Mouse (Mus musculus): Measurements from ENCODE around the gene Snx12. TPM values are rescaled to one million over a fixed set of nuclear protein-coding genes. Genes with fewer than 3 reads are reported as not detected.

Snx12 gene
- polyA plus RNA-seq, 1 experiment, result 15.7 TPM

DNA sequence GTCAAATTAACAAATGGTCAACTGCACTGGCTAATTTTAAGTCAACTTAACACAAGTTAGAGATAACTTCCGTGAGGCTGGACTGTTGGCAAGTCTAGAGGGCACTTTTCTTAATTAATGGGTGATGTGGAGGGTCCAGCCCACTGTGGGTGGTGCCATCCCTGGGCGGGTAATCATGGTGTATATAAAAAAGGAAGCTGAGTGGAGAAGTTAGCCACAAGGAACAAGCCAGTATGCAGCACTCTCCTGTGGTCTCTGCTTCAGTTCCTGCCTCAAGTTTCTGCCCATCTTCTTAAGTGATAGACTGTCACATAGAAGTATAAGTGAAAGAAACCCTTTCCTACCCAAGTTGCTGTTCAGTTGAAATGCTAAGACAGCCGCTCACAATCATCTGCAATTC, 33.1 kb downstream of the Snx12 start:
- TF ChIP-seq CTCF (IDR thresholded peaks at IDR 0.05; ENCODE audit: borderline replicate concordance, control insufficient read depth, extremely low read depth, insufficient read depth, low read length, poor library complexity) (no peak), POLR2A (IDR thresholded peaks at IDR 0.05; ENCODE audit: control insufficient read depth, extremely low read depth, insufficient read depth, low read length, poor library complexity) (no peak)
- H3K36me3 ChIP-seq (ENCODE audit: control insufficient read depth, insufficient read depth, low read length), result no peaks in the 10 kb centered on the region
- no peaks in the 10 kb centered on the region for H3K27me3 ChIP-seq (ENCODE audit: control insufficient read depth, insufficient read depth, low read length)
- DNase-seq, result no peak
- WGBS, result 72% methylated on average over 3 of the region's 3 CpGs
- no peaks in the 10 kb centered on the region for H3K4me1 ChIP-seq (replicated peaks; ENCODE audit: control insufficient read depth, insufficient read depth, low read length)
- H3K4me3 ChIP-seq (ENCODE audit: control insufficient read depth, insufficient read depth, low read length), result no peak overlapping the region
- no peak overlapping the region for H3K27ac ChIP-seq (ENCODE audit: control insufficient read depth, insufficient read depth, low read length)

DNA sequence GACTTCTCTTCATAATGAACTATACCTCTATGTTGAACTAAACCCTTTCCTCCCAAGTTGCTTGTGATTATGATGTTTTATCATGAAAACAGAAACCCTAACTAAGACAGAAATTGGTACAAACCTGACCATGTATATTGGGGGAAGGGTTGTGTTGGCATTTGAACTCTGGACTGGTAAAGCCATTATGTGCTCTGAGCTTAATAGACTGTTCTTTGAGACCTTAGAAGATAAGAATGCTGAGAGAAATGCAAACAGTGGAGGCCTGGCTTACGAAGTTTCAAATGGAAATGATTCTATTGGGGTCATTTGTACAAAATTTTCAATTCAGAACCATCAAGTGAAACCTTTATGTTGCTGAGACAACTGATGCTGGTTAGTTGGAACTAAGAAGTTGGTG, 34.7 kb downstream of the Snx12 start:
- no peaks in the 10 kb centered on the region for H3K36me3 ChIP-seq (ENCODE audit: control insufficient read depth, insufficient read depth, low read length)
- no peaks in the 10 kb centered on the region for H3K27me3 ChIP-seq (ENCODE audit: control insufficient read depth, insufficient read depth, low read length)
- DNase-seq, result no peak
- WGBS, result 97% methylated on average over 1 of the region's 1 CpGs
- TF ChIP-seq CTCF (IDR thresholded peaks at IDR 0.05; ENCODE audit: borderline replicate concordance, control insufficient read depth, extremely low read depth, insufficient read depth, low read length, poor library complexity) (no peak), POLR2A (IDR thresholded peaks at IDR 0.05; ENCODE audit: control insufficient read depth, extremely low read depth, insufficient read depth, low read length, poor library complexity) (no peak)
- no peaks in the 10 kb centered on the region for H3K4me1 ChIP-seq (replicated peaks; ENCODE audit: control insufficient read depth, insufficient read depth, low read length)
- H3K4me3 ChIP-seq (ENCODE audit: control insufficient read depth, insufficient read depth, low read length), result no peak overlapping the region
- H3K27ac ChIP-seq (ENCODE audit: control insufficient read depth, insufficient read depth, low read length), result no peak overlapping the region

DNA sequence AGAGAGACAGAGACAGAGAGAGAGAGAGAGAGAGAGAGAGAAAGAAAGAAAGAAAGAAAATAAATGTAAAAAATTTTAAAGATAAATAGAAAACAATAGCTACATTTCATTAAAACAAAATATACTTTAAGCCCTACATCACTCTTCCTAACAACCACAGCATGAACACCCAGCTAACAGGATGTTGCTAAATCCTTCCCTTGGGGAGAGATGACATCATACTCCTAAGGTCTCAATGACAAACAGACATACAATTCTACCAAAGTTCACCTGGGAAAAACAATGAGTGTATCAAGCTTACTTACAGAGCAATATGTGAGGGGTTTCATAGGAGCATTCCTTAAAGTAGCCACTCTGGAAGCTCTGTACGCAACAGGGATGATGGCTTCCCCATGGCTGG, 49.0 kb downstream of the Snx12 start:
- Histone ChIP-seq H3K4me1 (replicated peaks; ENCODE audit: control insufficient read depth, insufficient read depth, low read length) (no peaks in the 10 kb centered on the region), H3K27ac (ENCODE audit: control insufficient read depth, insufficient read depth, low read length) (no peak overlapping the region), H3K4me3 (ENCODE audit: control insufficient read depth, insufficient read depth, low read length) (no peak overlapping the region), H3K27me3 (ENCODE audit: control insufficient read depth, insufficient read depth, low read length) (no peaks in the 10 kb centered on the region), H3K36me3 (ENCODE audit: control insufficient read depth, insufficient read depth, low read length) (no peaks in the 10 kb centered on the region)
- 100% methylated on average over 1 of the region's 1 CpGs for WGBS
- TF ChIP-seq CTCF (IDR thresholded peaks at IDR 0.05; ENCODE audit: borderline replicate concordance, control insufficient read depth, extremely low read depth, insufficient read depth, low read length, poor library complexity) (no peak), POLR2A (IDR thresholded peaks at IDR 0.05; ENCODE audit: control insufficient read depth, extremely low read depth, insufficient read depth, low read length, poor library complexity) (no peak)
- no peak for DNase-seq

DNA sequence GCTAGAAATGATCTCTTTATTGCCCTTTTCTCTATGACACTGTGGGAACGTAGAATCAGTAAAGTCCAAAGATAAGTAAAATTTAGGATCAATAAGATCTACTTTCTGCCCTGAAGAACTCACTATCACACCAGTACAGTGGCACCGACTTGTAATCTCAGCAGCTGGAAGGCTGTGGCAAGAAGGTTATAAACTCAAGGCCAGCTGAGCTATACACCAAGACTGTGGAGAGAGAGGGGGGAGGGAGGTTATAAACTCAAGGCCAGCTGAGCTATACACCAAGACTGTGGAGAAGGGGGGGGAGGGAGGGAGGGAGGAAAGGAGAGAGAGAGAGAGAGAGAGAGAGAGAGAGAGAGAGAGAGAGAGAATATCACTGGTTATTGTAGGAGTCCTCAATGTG, 53.9 kb downstream of the Snx12 start:
- no peak overlapping the region for H3K4me3 ChIP-seq (ENCODE audit: control insufficient read depth, insufficient read depth, low read length)
- H3K27ac ChIP-seq (ENCODE audit: control insufficient read depth, insufficient read depth, low read length), result no peak overlapping the region

DNA sequence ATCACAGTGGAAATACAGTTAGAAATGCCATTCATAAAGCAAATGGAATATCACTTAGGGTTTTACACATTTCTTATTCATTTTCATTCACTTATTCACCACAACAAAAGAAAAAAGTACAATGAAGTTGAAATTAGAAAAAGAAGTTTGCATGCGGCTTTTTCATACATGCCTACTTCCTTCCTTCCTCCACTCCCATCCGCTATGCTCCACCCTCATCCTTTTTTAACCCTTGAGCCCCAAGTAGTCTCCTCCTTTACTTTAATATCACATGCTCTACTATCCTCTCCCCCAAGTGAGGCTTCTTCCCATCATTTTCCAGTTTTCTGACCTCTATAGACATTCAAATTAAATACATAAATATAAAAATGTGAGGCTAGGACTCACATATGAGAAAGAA, 58.6 kb downstream of the Snx12 start:
- H3K36me3 ChIP-seq (ENCODE audit: control insufficient read depth, insufficient read depth, low read length), result no peaks in the 10 kb centered on the region
- 8% methylated on average over 2 of the region's 2 CpGs for WGBS
- no peaks in the 10 kb centered on the region for H3K27me3 ChIP-seq (ENCODE audit: control insufficient read depth, insufficient read depth, low read length)
- no peak for DNase-seq
- no peak for TF ChIP-seq POLR2A (IDR thresholded peaks at IDR 0.05; ENCODE audit: control insufficient read depth, extremely low read depth, insufficient read depth, low read length, poor library complexity)
- no peak for TF ChIP-seq CTCF (IDR thresholded peaks at IDR 0.05; ENCODE audit: borderline replicate concordance, control insufficient read depth, extremely low read depth, insufficient read depth, low read length, poor library complexity)
- no peak overlapping the region for H3K4me3 ChIP-seq (ENCODE audit: control insufficient read depth, insufficient read depth, low read length)
- no peak overlapping the region for H3K27ac ChIP-seq (ENCODE audit: control insufficient read depth, insufficient read depth, low read length)
- no peaks in the 10 kb centered on the region for H3K4me1 ChIP-seq (replicated peaks; ENCODE audit: control insufficient read depth, insufficient read depth, low read length)

More for the DNA sequence above, 53.9 kb downstream of the Snx12 start:
- no peak for DNase-seq
- Histone ChIP-seq H3K27me3 (ENCODE audit: control insufficient read depth, insufficient read depth, low read length) (no peaks in the 10 kb centered on the region), H3K4me1 (replicated peaks; ENCODE audit: control insufficient read depth, insufficient read depth, low read length) (no peaks in the 10 kb centered on the region), H3K36me3 (ENCODE audit: control insufficient read depth, insufficient read depth, low read length) (no peaks in the 10 kb centered on the region)
- TF ChIP-seq POLR2A (IDR thresholded peaks at IDR 0.05; ENCODE audit: control insufficient read depth, extremely low read depth, insufficient read depth, low read length, poor library complexity), result no peak
- TF ChIP-seq CTCF (IDR thresholded peaks at IDR 0.05; ENCODE audit: borderline replicate concordance, control insufficient read depth, extremely low read depth, insufficient read depth, low read length, poor library complexity), result no peak
- 85% methylated on average over 2 of the region's 2 CpGs for WGBS

- Histone ChIP-seq H3K27ac (ENCODE audit: control insufficient read depth, insufficient read depth, low read length) (no peak overlapping the region), H3K27me3 (ENCODE audit: control insufficient read depth, insufficient read depth, low read length) (no peaks in the 10 kb centered on the region), H3K4me3 (ENCODE audit: control insufficient read depth, insufficient read depth, low read length) (no peak overlapping the region), H3K36me3 (ENCODE audit: control insufficient read depth, insufficient read depth, low read length) (no peaks in the 10 kb centered on the region), H3K4me1 (replicated peaks; ENCODE audit: control insufficient read depth, insufficient read depth, low read length) (no peaks in the 10 kb centered on the region)
- WGBS, result 38% methylated on average over 3 of the region's 3 CpGs
- DNase-seq, result peak; percentile 22
- TF ChIP-seq CTCF (IDR thresholded peaks at IDR 0.05; ENCODE audit: borderline replicate concordance, control insufficient read depth, extremely low read depth, insufficient read depth, low read length, poor library complexity) (no peak), POLR2A (IDR thresholded peaks at IDR 0.05; ENCODE audit: control insufficient read depth, extremely low read depth, insufficient read depth, low read length, poor library complexity) (no peak)
Observed at GRCm38 (mm10) chrX:101163278-101163677, 59.1 kb downstream of the Snx12 start.

DNA sequence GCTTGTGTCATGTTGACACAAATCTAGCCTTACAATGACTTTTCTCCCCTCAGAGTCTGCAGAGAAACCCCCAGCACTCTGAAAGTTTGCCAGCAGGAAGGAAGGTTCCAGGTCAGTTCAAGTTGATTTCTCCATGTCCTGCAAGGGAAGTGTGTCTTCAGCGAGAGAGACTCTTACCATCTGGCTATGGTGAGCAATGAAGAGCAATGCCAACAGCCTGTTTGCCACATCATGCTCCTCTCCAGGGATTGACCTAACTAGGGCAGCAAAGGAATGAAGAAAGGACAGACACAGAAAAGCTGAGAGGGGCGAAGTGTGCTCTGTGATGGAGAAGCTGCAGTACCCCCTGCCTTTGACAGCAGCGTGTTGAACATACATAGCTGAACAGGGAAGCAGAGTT, 59.8 kb downstream of the Snx12 start:
- Histone ChIP-seq H3K36me3 (ENCODE audit: control insufficient read depth, insufficient read depth, low read length) (no peaks in the 10 kb centered on the region), H3K27ac (ENCODE audit: control insufficient read depth, insufficient read depth, low read length) (no peak overlapping the region), H3K4me1 (replicated peaks; ENCODE audit: control insufficient read depth, insufficient read depth, low read length) (no peaks in the 10 kb centered on the region), H3K4me3 (ENCODE audit: control insufficient read depth, insufficient read depth, low read length) (no peak overlapping the region), H3K27me3 (ENCODE audit: control insufficient read depth, insufficient read depth, low read length) (no peaks in the 10 kb centered on the region)
- 93% methylated on average over 3 of the region's 3 CpGs for WGBS
- no peak for TF ChIP-seq CTCF (IDR thresholded peaks at IDR 0.05; ENCODE audit: borderline replicate concordance, control insufficient read depth, extremely low read depth, insufficient read depth, low read length, poor library complexity)
- TF ChIP-seq POLR2A (IDR thresholded peaks at IDR 0.05; ENCODE audit: control insufficient read depth, extremely low read depth, insufficient read depth, low read length, poor library complexity), result no peak
- no peak for DNase-seq

All from thymus, adult 2 months (tissue).